Mouse (Mus musculus) testis, adult 2 months (tissue): ENCODE data around the gene Nmrk1.

Source experiments
- CTCF ChIP-seq: fragments of 200-500 bp; IDR thresholded peaks from 2 replicates; pipeline ENCODE4 v1.5.1; 2012; ENCODE audit warnings: low read depth, mild to moderate bottlenecking, inconsistent platforms, low read length, moderate library complexity; ENCODE audit not compliant: control insufficient read depth, insufficient read depth, insufficient replicate concordance
- POLR2A ChIP-seq: fragments of 200-500 bp; IDR thresholded peaks from 2 replicates; pipeline ENCODE4 v1.6.1; 2012; ENCODE audit warnings: low read depth, mild to moderate bottlenecking, inconsistent platforms, low read length, moderate library complexity; ENCODE audit not compliant: control insufficient read depth

DNA sequence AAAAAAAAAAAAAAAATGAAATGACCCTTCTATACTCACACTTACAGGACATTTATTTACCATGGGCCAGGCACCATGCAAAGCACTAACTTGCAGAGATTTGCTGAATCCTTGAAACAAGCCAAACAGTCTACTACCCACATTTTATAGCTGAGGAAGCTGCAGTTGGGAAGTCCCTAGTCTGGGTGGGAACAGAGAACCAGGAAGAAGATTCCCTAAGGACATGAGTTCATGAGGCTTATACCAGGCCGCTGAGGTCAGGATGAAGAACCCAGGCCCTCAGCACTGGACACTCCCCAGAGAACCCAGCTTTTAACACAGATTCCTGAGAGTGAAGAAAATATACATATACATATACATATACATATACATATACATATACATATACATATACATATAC lies 14.2 kb upstream of the Nmrk1 start:
- TF ChIP-seq CTCF (no peak), POLR2A (no peak)
